Mouse (Mus musculus): Measurements from ENCODE around the gene Grn.

- TF ChIP-seq ZC3H11A (IDR thresholded peaks at IDR 0.05; ENCODE audit: borderline replicate concordance, low read depth, low read length) (no peak), ZNF384 (IDR thresholded peaks at IDR 0.05; ENCODE audit: low read depth, low read length) (no peak), MAFK (IDR thresholded peaks at IDR 0.05; ENCODE audit: insufficient read depth, low read depth, low read length) (no peak)
Observed at GRCm38 (mm10) chr11:102439093-102440082, 9.3 kb downstream of the Grn start.
